Mouse (Mus musculus): ENCODE results near the gene Thop1. TPM values are rescaled to one million over a fixed set of nuclear protein-coding genes. Genes with fewer than 3 reads are reported as not detected.
"Not testable (repeated sequence)": the region's sequence is repeated elsewhere in the genome, so short reads cannot be mapped to it uniquely, and the experiment has no call there.

Gene Thop1
- polyA plus RNA-seq, 1 experiment: 5.3 TPM

GRCm38 (mm10) chr10:81028219-81028618 is 41.6 kb upstream of the Thop1 start:
- TF ChIP-seq GATA1 (IDR thresholded peaks at IDR 0.05; ENCODE audit: low read length) (no peak), TAL1 (IDR thresholded peaks at IDR 0.05; ENCODE audit: low read length) (no peak)

DNA sequence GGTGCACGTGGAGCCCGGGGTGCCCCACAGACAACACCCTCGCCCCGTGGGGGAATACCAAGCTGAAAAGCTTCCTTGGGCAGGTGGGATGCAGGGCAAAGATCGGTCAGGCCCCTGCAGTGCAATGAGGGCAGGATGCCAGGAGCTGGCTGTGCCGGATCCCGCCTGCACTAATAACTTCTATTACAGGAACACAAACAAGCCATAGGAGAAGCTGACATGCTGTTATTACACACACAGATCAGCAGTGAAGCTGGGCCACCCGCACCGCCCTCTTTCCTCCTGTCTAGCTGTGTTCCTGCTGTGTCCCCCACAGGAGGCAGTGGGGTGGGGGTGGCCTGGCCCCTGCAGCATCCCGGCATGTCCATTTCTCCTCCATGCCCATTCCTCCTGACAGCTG is 40.8 kb upstream of the Thop1 start:
- peaks cover 24% of the 10 kb centered on the region for H3K27me3 ChIP-seq (ENCODE audit: control insufficient read depth)
- H3K36me3 ChIP-seq (ENCODE audit: control insufficient read depth): peaks cover 33% of the 10 kb centered on the region
- peaks cover 15% of the 10 kb centered on the region for H3K4me1 ChIP-seq (ENCODE audit: control insufficient read depth)
- H3K4me3 ChIP-seq (replicated peaks): no peak overlapping the region
- no peaks in the 10 kb centered on the region for H3K9me3 ChIP-seq (ENCODE audit: control insufficient read depth, low read length)
- no peak for TF ChIP-seq GATA1 (IDR thresholded peaks at IDR 0.05; ENCODE audit: low read length)
- no peak for TF ChIP-seq TAL1 (IDR thresholded peaks at IDR 0.05; ENCODE audit: low read length)

More at GRCm38 (mm10) chr10:81028219-81028618, 41.6 kb upstream of the Thop1 start:
- H3K9me3 ChIP-seq (ENCODE audit: control insufficient read depth, low read length): no peaks in the 10 kb centered on the region
- peaks cover 13% of the 10 kb centered on the region for H3K4me1 ChIP-seq (ENCODE audit: control insufficient read depth)
- peaks cover 27% of the 10 kb centered on the region for H3K36me3 ChIP-seq (ENCODE audit: control insufficient read depth)
- H3K27me3 ChIP-seq (ENCODE audit: control insufficient read depth): peaks cover 32% of the 10 kb centered on the region
- no peak overlapping the region for H3K4me3 ChIP-seq (replicated peaks)

GRCm38 (mm10) chr10:81033586-81033985 is 36.2 kb upstream of the Thop1 start:
- H3K9me3 ChIP-seq (ENCODE audit: control insufficient read depth, low read length): no peaks in the 10 kb centered on the region
- peaks cover 25% of the 10 kb centered on the region for H3K4me1 ChIP-seq (ENCODE audit: control insufficient read depth)
- TF ChIP-seq TAL1 (IDR thresholded peaks at IDR 0.05; ENCODE audit: low read length): no peak
- no peak for TF ChIP-seq GATA1 (IDR thresholded peaks at IDR 0.05; ENCODE audit: low read length)
- peaks cover 36% of the 10 kb centered on the region for H3K36me3 ChIP-seq (ENCODE audit: control insufficient read depth)
- H3K27me3 ChIP-seq (ENCODE audit: control insufficient read depth): no peaks in the 10 kb centered on the region
- no peak overlapping the region for H3K4me3 ChIP-seq (replicated peaks)

DNA sequence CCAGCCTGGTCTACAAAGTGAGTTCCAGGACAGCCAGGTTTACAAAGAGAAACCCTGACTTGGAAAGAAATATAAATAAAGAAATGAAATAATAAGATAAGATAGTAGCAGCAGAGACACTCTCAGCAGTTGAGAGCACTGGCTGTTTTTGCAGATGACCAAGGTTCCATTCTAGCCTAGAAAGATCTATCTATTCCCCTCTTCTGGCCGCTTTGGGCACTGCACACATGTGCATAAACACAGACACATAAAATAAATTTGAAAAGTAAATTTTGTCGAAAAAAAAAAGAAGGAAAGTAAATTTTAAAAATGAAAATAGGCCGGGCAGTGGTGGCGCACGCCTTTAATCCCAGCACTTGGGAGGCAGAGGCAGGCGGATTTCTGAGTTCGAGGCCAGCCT is 33.6 kb upstream of the Thop1 start:
- no peak for TF ChIP-seq GATA1 (IDR thresholded peaks at IDR 0.05; ENCODE audit: low read length)
- no peak for TF ChIP-seq TAL1 (IDR thresholded peaks at IDR 0.05; ENCODE audit: low read length)
- Histone ChIP-seq H3K4me3 (replicated peaks) (no peak overlapping the region), H3K27me3 (ENCODE audit: control insufficient read depth) (no peaks in the 10 kb centered on the region), H3K4me1 (ENCODE audit: control insufficient read depth) (peaks cover 22% of the 10 kb centered on the region), H3K9me3 (ENCODE audit: control insufficient read depth, low read length) (no peaks in the 10 kb centered on the region), H3K36me3 (ENCODE audit: control insufficient read depth) (peaks cover 22% of the 10 kb centered on the region)

DNA sequence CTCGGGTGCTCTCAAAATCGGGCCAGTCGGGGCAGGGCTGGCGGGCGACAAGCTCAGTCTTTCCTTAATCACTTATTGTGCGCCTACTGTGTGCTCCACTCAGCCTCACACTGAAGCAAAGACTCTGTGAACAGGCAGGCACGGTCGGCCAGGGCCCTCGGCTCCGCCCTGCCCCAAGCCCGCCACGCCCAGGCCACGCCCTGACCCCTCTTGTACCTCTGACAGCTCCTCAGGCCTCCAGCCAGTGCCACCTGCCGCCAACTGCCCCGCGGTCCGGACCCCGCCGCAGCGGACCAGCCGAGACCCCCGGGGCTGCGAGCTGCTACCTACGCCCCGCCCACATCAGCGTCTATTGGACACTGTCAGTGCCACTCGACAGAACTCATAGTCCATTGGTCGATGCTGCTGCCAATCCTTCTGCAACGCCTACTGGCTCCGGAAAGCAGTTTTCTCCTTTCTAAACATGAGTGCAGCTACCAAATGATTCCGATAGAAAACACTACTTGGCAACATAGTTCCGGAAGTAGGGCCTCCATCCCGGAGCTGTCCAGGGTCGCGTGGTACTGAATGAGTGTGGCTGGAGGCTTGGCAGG is 32.8 kb upstream of the Thop1 start, which contains the start of gene Slc39a3:
Slc39a3 (minus strand) TSS at position 439 of the 593 bp plus-strand sequence.
- peaks cover 18% of the 10 kb centered on the region for H3K36me3 ChIP-seq (ENCODE audit: control insufficient read depth)
- no peaks in the 10 kb centered on the region for H3K27me3 ChIP-seq (ENCODE audit: control insufficient read depth)
- H3K4me1 ChIP-seq (ENCODE audit: control insufficient read depth): peaks cover 22% of the 10 kb centered on the region
- H3K9me3 ChIP-seq (ENCODE audit: control insufficient read depth, low read length): no peaks in the 10 kb centered on the region
- no peak for TF ChIP-seq GATA1 (IDR thresholded peaks at IDR 0.05; ENCODE audit: low read length)
- no peak for TF ChIP-seq TAL1 (IDR thresholded peaks at IDR 0.05; ENCODE audit: low read length)
- H3K4me3 ChIP-seq (replicated peaks): peak within 1 kb of the TSS; percentile 76

DNA sequence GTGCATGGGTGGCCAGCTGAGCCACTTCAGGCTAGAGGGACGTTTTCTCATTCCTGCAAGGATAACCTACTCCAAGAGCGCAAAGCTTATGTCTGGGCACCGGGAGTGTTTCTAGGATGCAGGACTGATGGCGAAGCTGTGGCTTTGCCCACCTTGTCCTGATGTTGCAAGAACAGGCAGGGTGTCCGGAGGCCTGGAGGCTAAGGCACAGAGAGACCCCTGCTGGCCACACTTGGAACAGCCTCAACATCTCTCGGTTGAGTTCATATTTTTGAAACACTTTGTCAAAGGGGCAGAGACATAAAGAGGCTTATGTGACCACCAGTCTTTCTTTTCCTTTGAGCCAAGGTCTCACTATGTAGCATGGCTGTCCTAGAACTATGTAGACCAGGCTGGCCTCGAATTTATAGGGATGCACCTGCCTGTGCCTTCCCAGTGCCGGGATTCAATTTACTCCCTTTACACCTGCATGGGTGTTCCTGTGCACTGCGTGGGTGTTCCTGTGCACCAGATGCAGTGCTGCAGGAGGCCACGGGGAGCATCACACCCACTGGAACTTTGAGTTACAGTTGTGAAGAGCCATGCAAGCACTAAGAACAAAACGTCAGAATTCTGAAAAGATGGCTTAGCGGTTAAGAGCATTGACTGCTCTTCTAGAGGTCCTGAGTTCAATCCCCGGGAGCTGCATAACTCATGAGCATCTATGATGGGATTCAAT is 28.2 kb upstream of the Thop1 start:
- H3K27me3 ChIP-seq (ENCODE audit: control insufficient read depth): no peaks in the 10 kb centered on the region
- TF ChIP-seq GATA1 (IDR thresholded peaks at IDR 0.05; ENCODE audit: low read length): no peak
- TF ChIP-seq TAL1 (IDR thresholded peaks at IDR 0.05; ENCODE audit: low read length): no peak
- H3K9me3 ChIP-seq (ENCODE audit: control insufficient read depth, low read length): no peaks in the 10 kb centered on the region
- H3K4me3 ChIP-seq (replicated peaks): no peak overlapping the region
- peaks cover 13% of the 10 kb centered on the region for H3K4me1 ChIP-seq (ENCODE audit: control insufficient read depth)
- H3K36me3 ChIP-seq (ENCODE audit: control insufficient read depth): peaks cover 39% of the 10 kb centered on the region

- not testable (repeated sequence) for H3K4me1 ChIP-seq (ENCODE audit: control insufficient read depth); H3K27me3 ChIP-seq (ENCODE audit: control insufficient read depth); H3K4me3 ChIP-seq (replicated peaks); H3K9me3 ChIP-seq (ENCODE audit: control insufficient read depth, low read length)
- peaks cover 75% of the 10 kb centered on the region for H3K36me3 ChIP-seq (ENCODE audit: control insufficient read depth)
Observed at GRCm38 (mm10) chr10:81045246-81045645, 24.6 kb upstream of the Thop1 start.

DNA sequence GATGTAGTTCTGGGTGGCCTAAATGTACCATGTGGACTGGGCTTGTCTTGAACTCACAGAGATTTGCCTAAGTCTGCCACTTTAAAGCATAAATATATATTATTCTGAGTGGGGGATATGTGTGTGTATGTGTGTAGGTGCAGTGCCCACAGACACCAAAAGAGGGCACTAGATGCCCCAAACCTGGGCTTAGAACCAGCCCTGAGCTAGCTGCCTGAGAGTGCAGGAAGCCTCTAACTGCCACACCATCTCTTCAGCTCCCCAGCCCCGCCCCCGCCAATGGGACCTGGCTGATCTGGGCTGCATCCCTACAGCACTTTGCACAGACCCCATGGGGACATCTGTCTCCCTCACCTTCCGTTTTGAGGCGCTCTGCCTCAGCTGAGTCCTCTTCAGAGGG is 19.2 kb upstream of the Thop1 start:
- Histone ChIP-seq H3K4me1 (ENCODE audit: control insufficient read depth) (peaks cover 19% of the 10 kb centered on the region), H3K36me3 (ENCODE audit: control insufficient read depth) (peaks cover 84% of the 10 kb centered on the region), H3K4me3 (replicated peaks) (no peak overlapping the region), H3K27me3 (ENCODE audit: control insufficient read depth) (no peaks in the 10 kb centered on the region), H3K9me3 (ENCODE audit: control insufficient read depth, low read length) (no peaks in the 10 kb centered on the region)
- TF ChIP-seq GATA1 (IDR thresholded peaks at IDR 0.05; ENCODE audit: low read length) (no peak), TAL1 (IDR thresholded peaks at IDR 0.05; ENCODE audit: low read length) (no peak)

DNA sequence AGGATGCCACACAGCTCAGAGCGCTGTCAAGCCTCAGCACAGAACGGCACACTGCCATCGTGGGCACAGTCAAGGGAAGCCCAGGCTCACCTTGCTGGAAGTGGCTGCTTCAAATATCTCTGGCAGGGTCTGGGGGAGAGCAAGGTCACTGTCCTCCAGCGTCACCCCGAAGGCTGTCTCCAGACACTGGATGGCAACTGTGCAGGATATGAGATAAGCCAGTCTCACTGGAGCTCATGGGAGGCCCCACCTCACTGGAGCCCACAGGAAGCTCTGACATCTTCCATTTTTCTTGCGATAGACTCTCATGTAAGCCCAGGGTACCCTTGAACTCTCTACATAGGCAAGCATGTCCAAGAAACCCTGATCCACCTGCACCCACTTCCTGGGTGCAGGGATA is 18.7 kb upstream of the Thop1 start:
- Histone ChIP-seq H3K4me1 (ENCODE audit: control insufficient read depth) (peaks cover 20% of the 10 kb centered on the region), H3K4me3 (replicated peaks) (no peak overlapping the region)

More for the DNA sequence above, 18.7 kb upstream of the Thop1 start:
- Histone ChIP-seq H3K27me3 (ENCODE audit: control insufficient read depth) (no peaks in the 10 kb centered on the region), H3K9me3 (ENCODE audit: control insufficient read depth, low read length) (no peaks in the 10 kb centered on the region), H3K36me3 (ENCODE audit: control insufficient read depth) (peaks cover 81% of the 10 kb centered on the region)
- TF ChIP-seq TAL1 (IDR thresholded peaks at IDR 0.05; ENCODE audit: low read length) (no peak), GATA1 (IDR thresholded peaks at IDR 0.05; ENCODE audit: low read length) (no peak)
